Mouse (Mus musculus) natural killer cell, adult 2 months (primary cell): Measurements from ENCODE around the gene Ptger3.

Source experiments
- DNase-seq, 2 experiments: peaks; one replicate each; pipeline ENCODE4 v3.0.0; 2022; ENCODE audit warnings: low spot score in 2 of 2

Gene Ptger3

DNA sequence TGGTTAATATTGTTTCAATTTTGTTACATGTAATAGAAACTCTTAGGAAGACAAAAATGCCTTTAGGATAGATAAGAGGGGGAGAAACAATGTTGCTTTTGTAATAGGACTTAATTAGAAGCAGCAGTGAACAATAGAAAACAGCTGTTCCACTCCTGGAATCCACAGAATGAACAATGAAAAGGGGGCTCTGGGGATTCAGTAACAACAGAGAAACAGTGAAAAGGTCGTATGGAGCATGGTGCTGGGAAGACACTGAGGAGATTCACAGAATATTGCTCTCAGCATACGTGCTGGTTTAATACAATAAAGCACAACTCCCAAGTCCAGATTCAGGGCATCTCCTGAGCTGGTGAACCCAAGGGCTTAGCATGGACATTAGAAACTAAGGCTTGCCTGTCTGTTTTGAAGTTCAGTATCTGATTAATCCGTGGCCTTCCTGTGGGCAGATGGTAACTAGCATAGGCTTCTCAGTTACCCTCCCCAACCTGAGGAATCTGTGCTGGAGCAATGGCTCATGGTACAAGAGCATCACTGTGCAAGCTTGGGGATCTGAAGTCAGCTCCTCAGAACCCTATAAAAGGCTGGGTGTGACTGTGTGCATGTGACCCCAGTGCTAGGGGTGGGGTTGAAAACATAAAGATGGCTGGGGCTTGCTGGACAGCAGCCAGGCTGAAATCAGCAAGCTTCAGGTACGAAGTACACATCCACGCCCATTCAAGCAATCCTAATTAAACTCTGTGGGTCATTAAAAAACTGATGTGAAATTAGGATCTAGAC, 16.1 kb downstream of the Ptger3 start:
- no peak for DNase-seq

GRCm38 (mm10) chr3:157597837-157598379, 31.2 kb downstream of the Ptger3 start:
- no peak for DNase-seq

DNA sequence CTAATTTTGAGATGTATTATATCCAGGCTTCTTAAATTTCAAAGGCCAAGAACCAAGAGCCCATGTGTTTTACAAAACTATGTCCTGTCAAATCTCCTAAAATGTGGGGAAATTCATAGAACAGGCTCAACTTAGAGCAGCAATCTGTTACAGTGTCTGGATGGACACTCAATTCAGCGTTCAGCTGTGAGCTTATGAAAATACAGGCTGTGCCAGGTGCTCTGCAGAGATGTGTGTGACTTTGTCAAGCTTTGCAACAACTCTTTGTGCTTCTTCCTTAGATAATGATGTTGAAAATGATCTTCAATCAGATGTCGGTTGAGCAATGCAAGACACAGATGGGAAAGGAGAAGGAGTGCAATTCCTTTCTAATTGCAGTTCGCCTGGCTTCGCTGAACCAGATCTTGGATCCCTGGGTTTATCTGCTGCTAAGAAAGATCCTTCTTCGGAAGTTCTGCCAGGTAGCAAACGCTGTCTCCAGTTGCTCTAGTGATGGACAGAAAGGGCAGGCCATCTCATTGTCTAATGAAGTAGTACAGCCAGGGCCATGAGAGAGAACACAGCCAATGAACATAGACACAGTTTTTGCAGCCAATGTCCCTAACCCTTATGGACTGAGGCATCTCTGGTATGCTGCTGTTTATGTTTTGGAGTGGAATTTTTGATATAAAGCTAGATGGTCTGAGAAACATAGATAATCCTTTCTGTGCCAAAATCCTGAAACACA, 38.2 kb downstream of the Ptger3 start:
- DNase-seq, result no peak

- no peak for DNase-seq
Observed at GRCm38 (mm10) chr3:157605411-157605740, 38.7 kb downstream of the Ptger3 start.

DNA sequence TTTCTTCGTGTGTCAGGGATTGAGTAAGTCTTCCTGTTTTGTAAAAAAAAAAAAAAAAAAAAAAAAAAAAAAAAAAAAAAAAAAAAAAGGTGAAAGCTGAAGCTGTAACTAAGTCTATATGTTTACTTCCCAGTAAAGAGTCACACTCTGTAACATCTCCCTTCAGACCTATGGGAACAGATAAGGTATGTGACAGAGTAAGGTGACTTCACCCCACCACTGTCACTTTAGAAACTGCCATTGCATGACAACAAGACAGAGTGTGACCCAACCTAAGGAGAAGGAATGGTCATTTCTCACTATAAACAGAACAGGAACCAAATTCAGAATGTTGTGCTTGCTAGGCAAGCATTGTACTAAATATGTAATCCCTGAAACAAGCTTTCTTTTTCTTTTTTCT, 46.9 kb downstream of the Ptger3 start:
- DNase-seq, result no peak

DNA sequence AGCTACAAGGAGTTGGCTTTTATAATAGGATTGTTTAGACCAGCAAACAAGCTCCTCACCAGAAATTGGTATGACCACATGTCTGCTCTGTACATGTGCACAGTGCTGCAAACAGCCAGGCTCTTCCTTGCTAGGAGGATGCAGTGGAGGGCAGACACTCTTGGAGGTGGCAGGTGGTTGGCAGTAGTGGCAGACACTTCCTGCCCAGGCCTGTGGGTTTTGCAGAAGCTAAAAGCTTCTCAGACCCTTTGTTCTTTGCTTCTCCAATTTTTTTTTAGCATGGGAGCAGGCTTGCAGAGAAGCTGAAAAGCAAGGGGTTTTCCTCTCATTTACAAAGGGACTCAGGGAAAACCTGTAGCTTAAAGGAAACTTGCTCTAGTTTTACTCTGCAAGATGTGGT, 50.3 kb downstream of the Ptger3 start:
- DNase-seq, result peak; percentile 5 to 8

GRCm38 (mm10) chr3:157627407-157627806, 60.7 kb downstream of the Ptger3 start:
- DNase-seq, result peak; percentile 8 to 13

- no peak for DNase-seq
Observed at GRCm38 (mm10) chr3:157630671-157631070, 64.0 kb downstream of the Ptger3 start.

- no peak for DNase-seq
Observed at GRCm38 (mm10) chr3:157631383-157631782, 64.7 kb downstream of the Ptger3 start.

DNA sequence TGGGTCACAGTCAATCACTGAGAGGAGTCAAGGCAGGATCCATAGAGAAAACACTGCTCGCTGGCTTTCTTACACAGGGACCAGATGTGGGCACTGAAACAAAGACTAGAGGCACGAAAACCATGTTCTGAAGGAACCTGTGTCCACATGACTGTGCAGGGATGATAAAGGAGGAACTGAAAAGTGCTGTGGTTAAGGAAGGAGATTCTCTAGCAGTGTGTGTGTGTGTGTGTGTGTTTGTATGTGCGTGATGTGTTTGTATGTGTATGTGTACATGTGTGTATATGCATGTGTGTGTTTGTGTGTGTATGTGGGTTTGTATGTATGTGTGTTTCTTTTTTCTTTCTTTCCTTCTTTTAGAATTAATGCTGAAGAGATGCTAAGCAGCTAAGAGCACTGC, 67.7 kb downstream of the Ptger3 start:
- peak in 1 of 2 experiments; percentile 1 for DNase-seq

GRCm38 (mm10) chr3:157635713-157636112, 69.0 kb downstream of the Ptger3 start:
- no peak for DNase-seq

DNA sequence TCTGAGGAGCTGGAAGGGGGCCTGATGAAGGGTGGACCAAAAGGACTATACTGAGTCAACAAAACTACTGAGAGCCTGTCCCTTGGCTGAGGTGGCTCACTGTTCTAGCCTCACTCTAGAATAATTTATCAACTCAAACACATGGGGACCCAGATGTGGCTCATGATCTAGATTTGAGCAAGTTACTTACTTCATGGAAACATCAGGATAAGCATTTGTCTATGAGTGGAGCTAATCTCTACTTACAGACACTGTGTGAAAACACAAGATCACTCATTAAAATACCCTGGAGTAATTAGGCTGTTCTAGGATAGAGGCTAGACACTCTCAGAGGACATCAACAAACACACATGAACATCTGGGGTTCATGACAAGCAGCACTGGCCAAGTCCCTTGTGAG, 70.2 kb downstream of the Ptger3 start:
- no peak for DNase-seq

GRCm38 (mm10) chr3:157637341-157637740, 70.6 kb downstream of the Ptger3 start:
- DNase-seq, result no peak

DNA sequence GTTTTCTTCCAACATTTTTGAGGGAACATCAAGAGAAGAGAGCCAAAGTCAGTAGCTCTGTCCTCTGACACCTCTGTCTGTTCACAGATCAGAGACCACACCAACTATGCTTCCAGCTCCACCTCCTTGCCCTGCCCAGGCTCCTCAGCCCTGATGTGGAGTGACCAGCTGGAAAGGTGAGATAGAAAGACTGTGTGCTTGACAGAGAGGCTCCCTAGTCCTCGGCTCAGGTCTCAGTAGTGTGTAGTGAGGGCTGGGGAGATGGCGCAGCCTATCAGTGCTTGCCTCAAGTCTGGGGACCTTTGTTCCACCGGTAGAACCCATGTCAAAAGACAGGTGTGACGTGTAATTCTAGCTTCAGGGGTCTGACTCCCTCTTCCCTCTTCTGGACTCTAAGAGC, 74.9 kb downstream of the Ptger3 start:
- no peak for DNase-seq

GRCm38 (mm10) chr3:157661622-157662021, 94.9 kb downstream of the Ptger3 start:
- no peak for DNase-seq

DNA sequence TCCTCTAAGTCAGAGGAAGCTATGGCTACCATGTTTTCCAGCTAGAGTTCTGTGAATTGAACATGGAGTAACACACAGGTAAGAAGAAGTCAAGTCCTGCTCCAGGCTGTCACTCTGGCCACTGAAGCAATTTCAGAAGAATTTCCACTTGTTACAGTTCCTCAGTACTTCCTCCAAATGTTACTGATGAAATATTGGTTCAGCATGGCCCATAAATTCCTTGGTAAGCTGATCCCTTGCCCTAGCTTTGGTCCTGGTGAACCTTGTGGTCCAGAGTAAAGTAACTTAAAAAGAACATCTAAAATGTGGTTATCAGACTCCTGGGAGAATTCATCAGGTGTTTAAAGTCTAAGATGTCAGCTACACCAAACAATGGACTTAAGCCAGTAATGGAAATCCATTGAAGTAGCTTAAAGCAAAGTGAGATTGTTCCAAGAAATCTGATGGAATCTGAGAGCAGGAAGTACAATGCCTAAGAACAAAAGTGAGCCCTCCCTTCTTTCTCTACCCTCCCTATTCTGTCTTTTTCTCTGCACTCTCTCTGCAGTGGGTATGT, 97.9 kb downstream of the Ptger3 start:
- DNase-seq, result no peak

GRCm38 (mm10) chr3:157665471-157665870, 98.8 kb downstream of the Ptger3 start:
- no peak for DNase-seq

- DNase-seq, result no peak
Observed at GRCm38 (mm10) chr3:157666142-157666541, 99.5 kb downstream of the Ptger3 start.

GRCm38 (mm10) chr3:157686105-157686504, 119.4 kb downstream of the Ptger3 start:
- DNase-seq, result no peak

DNA sequence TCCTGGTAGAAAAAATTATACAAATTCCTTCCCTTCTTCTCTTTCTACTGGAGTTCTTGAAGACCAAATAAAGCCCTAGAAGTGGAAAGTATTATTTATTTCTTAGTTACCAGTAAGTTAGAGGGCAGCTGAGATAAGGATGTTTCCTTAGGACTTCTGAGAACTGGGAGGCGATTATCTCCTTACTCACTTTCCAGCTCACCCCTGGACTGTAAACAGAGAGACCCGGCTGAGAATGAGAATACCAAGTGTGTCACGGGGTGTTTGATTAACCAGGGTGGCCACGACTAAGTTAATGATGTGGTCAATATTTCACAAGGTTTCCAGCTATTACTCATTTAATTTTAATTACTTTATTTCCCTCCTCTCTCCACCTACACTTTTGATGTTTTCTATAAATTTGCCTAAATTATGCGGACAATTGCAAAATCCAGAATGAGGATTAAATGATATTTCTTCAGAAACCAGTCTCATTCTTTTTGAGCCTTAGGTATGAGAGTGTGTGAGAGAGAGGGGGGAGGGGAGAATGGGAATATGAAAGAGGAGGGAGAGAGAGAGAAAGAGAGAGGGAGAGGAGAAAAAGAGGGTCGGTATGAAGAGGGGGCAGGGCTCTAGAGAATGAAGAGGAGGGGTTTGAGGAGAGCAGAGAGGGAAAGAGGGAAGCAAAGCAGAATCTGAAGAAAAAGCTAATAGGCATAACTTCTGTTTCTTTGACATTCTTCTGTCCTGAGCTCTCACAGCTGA, 121.9 kb downstream of the Ptger3 start:
- no peak for DNase-seq
